Mouse (Mus musculus) ES-Bruce4 (cell line): ENCODE data around the gene Zfp651. TPM values are rescaled to one million over a fixed set of nuclear protein-coding genes. Genes with fewer than 3 reads are reported as not detected.

Source experiments
- H3K27ac ChIP-seq: 2 replicates; pipeline ENCODE4 v1.5.1; 2012; ENCODE audit warnings: low read length, inconsistent platforms; ENCODE audit not compliant: insufficient read depth
- H3K27me3 ChIP-seq: 2 replicates; pipeline ENCODE4 v1.6.1; 2012; ENCODE audit warnings: mild to moderate bottlenecking, low read length, inconsistent platforms; ENCODE audit not compliant: control insufficient read depth, poor library complexity, insufficient read depth, severe bottlenecking
- H3K36me3 ChIP-seq: 2 replicates; pipeline ENCODE4 v1.6.1; 2012; ENCODE audit warnings: inconsistent platforms, mild to moderate bottlenecking, low read length, moderate library complexity; ENCODE audit not compliant: control insufficient read depth, poor library complexity, insufficient read depth, severe bottlenecking
- H3K4me1 ChIP-seq: one replicate; pipeline ENCODE4 v1.8.1; 2011; ENCODE audit warnings: low read length; ENCODE audit not compliant: control insufficient read depth, insufficient read depth
- H3K4me3 ChIP-seq: 2 replicates; pipeline ENCODE4 v1.5.1; 2011; ENCODE audit warnings: low read depth, mild to moderate bottlenecking, low read length
- H3K9ac ChIP-seq: 2 replicates; pipeline ENCODE4 v1.6.1; 2012; ENCODE audit warnings: low read depth, mild to moderate bottlenecking, inconsistent platforms; ENCODE audit not compliant: poor library complexity, severe bottlenecking
- H3K9me3 ChIP-seq: replicated peaks from 2 replicates; pipeline ENCODE4 v1.6.1; 2012; ENCODE audit warnings: mild to moderate bottlenecking, low read length, inconsistent platforms; ENCODE audit not compliant: control insufficient read depth, poor library complexity, insufficient read depth, severe bottlenecking
- CTCF ChIP-seq: IDR thresholded peaks from one replicate; pipeline ENCODE4 v1.8.1; 2011; ENCODE audit warnings: low read depth, low read length
- EP300 ChIP-seq: IDR thresholded peaks from 2 replicates; pipeline ENCODE4 v1.6.1; 2011; ENCODE audit warnings: low read depth, low read length; ENCODE audit not compliant: insufficient read depth
- POLR2A ChIP-seq: IDR thresholded peaks from one replicate; pipeline ENCODE4 v1.8.1; 2011; ENCODE audit warnings: low read length; ENCODE audit not compliant: insufficient read depth
- polyA plus RNA-seq: library from polyadenylated mRNA; stranded (reverse); fragments of >200 nt; gene quantifications from 2 replicates; pipeline ENCODE4 v1.2.4, GENCODE M21; 2011; ENCODE audit warnings: low read depth; ENCODE audit not compliant: missing spikeins, insufficient read depth, insufficient read length

Gene Zfp651
- polyA plus RNA-seq, 1 experiment: 6.5 TPM

- no peak overlapping the region for H3K4me3 ChIP-seq
- no peaks in the 10 kb centered on the region for H3K9me3 ChIP-seq
These were observed 56.1 kb downstream of the Zfp651 start for GRCm38 (mm10) chr9:121815183-121815582.

GRCm38 (mm10) chr9:121819073-121819770, 60.1 kb downstream of the Zfp651 start:
- Histone ChIP-seq H3K27ac (no peak overlapping the region), H3K9ac (no peak overlapping the region)
- no peak for TF ChIP-seq POLR2A

More at GRCm38 (mm10) chr9:121815183-121815582, 56.1 kb downstream of the Zfp651 start:
- Histone ChIP-seq H3K36me3 (no peaks in the 10 kb centered on the region), H3K27ac (no peak overlapping the region), H3K4me1 (no peaks in the 10 kb centered on the region), H3K27me3 (no peaks in the 10 kb centered on the region), H3K9ac (no peak overlapping the region)
- TF ChIP-seq CTCF (no peak), EP300 (no peak), POLR2A (no peak)

GRCm38 (mm10) chr9:121819771-121820471, 60.8 kb downstream of the Zfp651 start:
- no peak overlapping the region for H3K4me3 ChIP-seq
- H3K27me3 ChIP-seq: no peaks in the 10 kb centered on the region
- H3K27ac ChIP-seq: no peak overlapping the region
- H3K9ac ChIP-seq: no peak overlapping the region
- no peaks in the 10 kb centered on the region for H3K4me1 ChIP-seq
- no peaks in the 10 kb centered on the region for H3K36me3 ChIP-seq
- no peaks in the 10 kb centered on the region for H3K9me3 ChIP-seq
- no peak for TF ChIP-seq POLR2A
- no peak for TF ChIP-seq CTCF
- TF ChIP-seq EP300: no peak

More at GRCm38 (mm10) chr9:121819073-121819770, 60.1 kb downstream of the Zfp651 start:
- Histone ChIP-seq H3K9me3 (no peaks in the 10 kb centered on the region), H3K4me1 (no peaks in the 10 kb centered on the region), H3K27me3 (no peaks in the 10 kb centered on the region), H3K4me3 (no peak overlapping the region), H3K36me3 (no peaks in the 10 kb centered on the region)

GRCm38 (mm10) chr9:121820765-121821164, 61.6 kb downstream of the Zfp651 start:
- Histone ChIP-seq H3K27ac (no peak overlapping the region), H3K27me3 (no peaks in the 10 kb centered on the region), H3K9me3 (no peaks in the 10 kb centered on the region), H3K36me3 (no peaks in the 10 kb centered on the region), H3K9ac (no peak overlapping the region), H3K4me3 (no peak overlapping the region), H3K4me1 (no peaks in the 10 kb centered on the region)
- no peak for TF ChIP-seq CTCF

Other genes starting within 250 kb of the Zfp651 start
- not detected in 2 replicates for gene Lyzl4, start 117.2 kb upstream of the Zfp651 start, polyA plus RNA-seq
- gene Vipr1, start 116.6 kb upstream of the Zfp651 start, polyA plus RNA-seq: 0.23 and 0.28 TPM in 2 replicates
- 10.3 and 12.1 TPM in 2 replicates for gene Sec22c, start 53.8 kb upstream of the Zfp651 start, polyA plus RNA-seq
- gene Ss18l2, start 49.0 kb upstream of the Zfp651 start, polyA plus RNA-seq: 51.6 and 51.9 TPM in 2 replicates
- gene Nktr, start 40.2 kb upstream of the Zfp651 start, polyA plus RNA-seq: 109 and 117 TPM in 2 replicates
- 0.27 TPM in 1 of 2 replicates, not detected in the other for gene Klhl40, start 18.3 kb downstream of the Zfp651 start, polyA plus RNA-seq
- not detected in 2 replicates for gene Hhatl, start 33.2 kb downstream of the Zfp651 start, polyA plus RNA-seq
- gene Ccdc13, start 80.1 kb downstream of the Zfp651 start, polyA plus RNA-seq: 0.68 and 0.85 TPM in 2 replicates
- gene Higd1a, start 99.0 kb downstream of the Zfp651 start, polyA plus RNA-seq: 76.5 and 78.5 TPM in 2 replicates
- gene Ackr2, start 139.0 kb downstream of the Zfp651 start, polyA plus RNA-seq: not detected in 2 replicates
- gene Cyp8b1, start 157.0 kb downstream of the Zfp651 start, polyA plus RNA-seq: not detected in 2 replicates
- gene Fam198a, start 191.7 kb downstream of the Zfp651 start, polyA plus RNA-seq: not detected in 2 replicates
- gene Pomgnt2, start 237.8 kb downstream of the Zfp651 start, polyA plus RNA-seq: 7.5 and 7.9 TPM in 2 replicates